24 mouse cellular contexts compared by ENCODE assay signal in the genomic region with DNA sequence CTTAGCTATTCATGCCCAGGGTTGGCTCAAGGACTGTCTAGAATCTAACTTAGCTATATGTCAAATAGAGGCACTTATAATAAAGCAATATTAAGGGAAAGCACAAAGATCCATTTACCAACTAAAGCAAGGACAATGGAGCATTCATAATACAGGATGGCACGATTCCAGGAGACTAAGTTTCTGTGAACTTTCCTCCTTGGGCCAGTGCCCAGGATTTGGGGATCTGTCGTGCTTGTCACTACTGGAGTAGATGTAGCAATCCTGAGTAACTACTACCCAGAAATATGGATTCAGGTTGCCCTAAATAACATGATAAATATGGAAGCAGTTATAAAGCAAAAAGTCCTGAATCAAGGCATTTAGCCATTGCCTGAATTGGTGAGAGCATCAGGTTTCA.
DNase-seq lines count a peak whose midpoint lies in the region; ATAC-seq and TF ChIP-seq lines count a peak whose summit lies in the region.
"Had no signal": no experiment of that assay in that cellular context is flagged by ENCODE, and none has a peak within 500 bp of the region (broad histone marks: within the 10 kb centered on the region; RNA-seq: fewer than 3 reads in every experiment).

No protein-coding gene starts in this region.

- DNase-seq in kidney, adult 2 months, result peak; percentile 53
- DNase-seq in lung, embryonic 14.5 days, result peak; percentile 33
- DNase-seq in lung, postnatal 25 days (ENCODE audit: low spot score), result no peak
- DNase-seq in adrenal gland, postnatal 10 days, result peak; percentile 50
- DNase-seq in gonadal fat pad, adult 2 months (ENCODE audit: low read depth), result peak; percentile 34
- DNase-seq in right cerebral cortex, postnatal 4 days, result no peak
- DNase-seq: cerebellum, adult 9-11 months; gastrocnemius, postnatal 36 days; kidney, postnatal 4 days; liver; liver, postnatal 0 days; lung, postnatal 14 days; right cerebral cortex, postnatal 14 days; spleen, adult 18-20 months had no signal

- no peak for TF ChIP-seq POLR2A in kidney, adult 2 months (IDR thresholded peaks at IDR 0.05; ENCODE audit: low read depth, low read length)

- no peak for ATAC-seq in kidney, embryonic 16.5 days (ENCODE audit: low FRiP score, low TSS enrichment)
- ATAC-seq in lung, embryonic 14.5 days (ENCODE audit: insufficient read depth), result no peak
- ATAC-seq: activated CD4-positive, CD25-positive, alpha-beta regulatory T cell, adult 4 months; forebrain, embryonic 13.5 days; hindbrain, embryonic 16.5 days; intestine, postnatal 0 days; liver, postnatal 0 days; midbrain, embryonic 13.5 days had no signal

- no peaks in the 10 kb centered on the region for H3K9me3 ChIP-seq in kidney, embryonic 16.5 days (ENCODE audit: low read length)
- H3K9me3 ChIP-seq in lung, embryonic 14.5 days (ENCODE audit: low read depth, low read length), result no peaks in the 10 kb centered on the region
- H3K9me3 ChIP-seq: embryonic facial prominence, embryonic 12.5 days; forebrain, embryonic 13.5 days; limb, embryonic 10.5 days; midbrain, embryonic 13.5 days had no signal

- H3K36me3 ChIP-seq in kidney, adult 2 months (ENCODE audit: control insufficient read depth, insufficient read depth, low read length), result no peaks in the 10 kb centered on the region
- no peaks in the 10 kb centered on the region for H3K36me3 ChIP-seq in kidney, embryonic 16.5 days (ENCODE audit: insufficient read depth, low read length)
- no peaks in the 10 kb centered on the region for H3K36me3 ChIP-seq in lung, embryonic 14.5 days (ENCODE audit: insufficient read depth)
- H3K36me3 ChIP-seq: embryonic facial prominence, embryonic 12.5 days; limb, embryonic 10.5 days; midbrain, embryonic 13.5 days had no signal

- no peak for TF ChIP-seq CTCF in kidney, adult 2 months (conservative IDR thresholded peaks at IDR 0.05; ENCODE audit: insufficient read depth, insufficient read length, low read depth, low read length)
- TF ChIP-seq CTCF in lung, embryonic 14.5 days (IDR thresholded peaks at IDR 0.05; ENCODE audit: low read depth), result no peak

- no peak overlapping the region for H3K9ac ChIP-seq in kidney, embryonic 16.5 days (replicated peaks; ENCODE audit: low read length)
- H3K9ac ChIP-seq in lung, embryonic 14.5 days, result no peak overlapping the region
- H3K9ac ChIP-seq: embryonic facial prominence, embryonic 12.5 days; forebrain, embryonic 13.5 days; liver, postnatal 0 days; midbrain, embryonic 13.5 days had no signal

- H3K4me2 ChIP-seq in kidney, embryonic 16.5 days (replicated peaks; ENCODE audit: low read depth, low read length), result no peak overlapping the region
- H3K4me2 ChIP-seq in lung, embryonic 14.5 days, result no peak overlapping the region
- H3K4me2 ChIP-seq: embryonic facial prominence, embryonic 12.5 days; forebrain, embryonic 13.5 days; midbrain, embryonic 13.5 days had no signal

- no peaks in the 10 kb centered on the region for H3K4me1 ChIP-seq in kidney, adult 2 months (ENCODE audit: control insufficient read depth, insufficient read depth, low read length)
- no peaks in the 10 kb centered on the region for H3K4me1 ChIP-seq in kidney, embryonic 16.5 days (ENCODE audit: insufficient read depth, low read length)
- H3K4me1 ChIP-seq in lung, embryonic 14.5 days (ENCODE audit: insufficient read depth), result no peaks in the 10 kb centered on the region
- H3K4me1 ChIP-seq: embryonic facial prominence, embryonic 12.5 days; forebrain, embryonic 13.5 days; limb, embryonic 10.5 days; midbrain, embryonic 13.5 days had no signal

- no peak overlapping the region for H3K27ac ChIP-seq in kidney, adult 2 months (ENCODE audit: insufficient read depth, low read depth, low read length)
- H3K27ac ChIP-seq in kidney, embryonic 16.5 days (ENCODE audit: low read length), result no peak overlapping the region
- H3K27ac ChIP-seq in lung, embryonic 14.5 days (ENCODE audit: low read depth), result no peak overlapping the region
- H3K27ac ChIP-seq: embryonic facial prominence, embryonic 12.5 days; forebrain, embryonic 13.5 days; left cerebral cortex, adult 2 months; limb, embryonic 10.5 days; midbrain, embryonic 13.5 days had no signal

- no peaks in the 10 kb centered on the region for H3K27me3 ChIP-seq in kidney, adult 2 months (replicated peaks; ENCODE audit: control insufficient read depth, insufficient read depth, low read length)
- no peaks in the 10 kb centered on the region for H3K27me3 ChIP-seq in kidney, embryonic 16.5 days (ENCODE audit: insufficient read depth, low read length)
- H3K27me3 ChIP-seq in lung, embryonic 14.5 days (ENCODE audit: insufficient read depth, low read length), result no peaks in the 10 kb centered on the region
- H3K27me3 ChIP-seq: embryonic facial prominence, embryonic 12.5 days; forebrain, embryonic 13.5 days; midbrain, embryonic 13.5 days had no signal

- H3K4me3 ChIP-seq in kidney, adult 2 months (ENCODE audit: insufficient read depth, low read depth, low read length), result no peak overlapping the region
- no peak overlapping the region for H3K4me3 ChIP-seq in kidney, embryonic 16.5 days (ENCODE audit: low read length)
- no peak overlapping the region for H3K4me3 ChIP-seq in lung, embryonic 14.5 days (ENCODE audit: low read depth, low read length)
- H3K4me3 ChIP-seq: embryonic facial prominence, embryonic 12.5 days; erythroblast, embryonic 14.5 days; forebrain, embryonic 13.5 days; left cerebral cortex, adult 2 months; limb, embryonic 10.5 days; midbrain, embryonic 13.5 days had no signal

- 51% methylated on average over 2 of the region's 2 CpGs for WGBS in kidney, adult 2 months
- 77% methylated on average over 2 of the region's 2 CpGs for WGBS in kidney, embryonic 16.5 days
- WGBS in lung, embryonic 14.5 days, result 61% methylated on average over 2 of the region's 2 CpGs

Comparison
In these comparisons a context has a peak if more than half of its experiments do, and no peak if none do; other contexts are left out.
1. DNase-seq: peak in kidney, adult 2 months (single experiment), lung, embryonic 14.5 days (single experiment), adrenal gland, postnatal 10 days (single experiment) and gonadal fat pad, adult 2 months (single experiment); none in lung, postnatal 25 days (single experiment) and right cerebral cortex, postnatal 4 days (single experiment).